Mouse (Mus musculus) duodenum, adult 2 months (tissue): ENCODE results near the gene Lrrc8b. TPM values are rescaled to one million over a fixed set of nuclear protein-coding genes. Genes with fewer than 3 reads are reported as not detected.

ENCODE experiments used
- polyA plus RNA-seq: library from polyadenylated mRNA; depleted of rRNA; stranded (reverse); fragments of >200 nt; gene quantifications from 2 replicates; pipeline ENCODE4 v1.2.3, GENCODE M21; 2012; ENCODE audit warnings: low replicate concordance; rRNA removed

The Lrrc8b gene
- polyA plus RNA-seq = 8.2 and 10.1 TPM in 2 replicates

GRCm38 (mm10) chr5:105415198-105415791, at the start of gene Lrrc8b:
Lrrc8b (plus strand) TSS chr5:105415775.

GRCm38 (mm10) chr5:105519096-105519975, 103.8 kb downstream of the Lrrc8b start, which contains the start of gene Lrrc8c:
Lrrc8c (plus strand) TSS chr5:105519388.

Other genes with a start within 250 kb of the Lrrc8b start
- gene Gbp10, start 176.2 kb upstream of the Lrrc8b start, polyA plus RNA-seq = not detected in 2 replicates
- gene Gm43302, start 122.1 kb upstream of the Lrrc8b start, polyA plus RNA-seq = 0.32 and 0.44 TPM in 2 replicates
- 0.53 and 0.66 TPM in 2 replicates for gene Gbp6, start 122.1 kb upstream of the Lrrc8b start, polyA plus RNA-seq
- gene Lrrc8c, start 103.6 kb downstream of the Lrrc8b start, polyA plus RNA-seq = 2.9 and 9.2 TPM in 2 replicates